Mouse (Mus musculus) forebrain, embryonic 13.5 days (tissue): Measurements from ENCODE around the gene Mettl7a3. TPM values are rescaled to one million over a fixed set of nuclear protein-coding genes. Genes with fewer than 3 reads are reported as not detected.
A peak's percentile ranks its signal among the peaks of the same experiment; 100 is the strongest.
"Not testable (repeated sequence)": the region's sequence is repeated elsewhere in the genome, so short reads cannot be mapped to it uniquely, and the experiment has no call there.

Experiments
- ATAC-seq: fragments of 200-750 bp; cut with Nextera tagmentation; 2 replicates; pipeline ENCODE4 v1.8.0; 2017
- H3K27ac ChIP-seq: fragments of 300-500 bp; sonication (generic); 2 replicates; pipeline ENCODE4 v1.5.1; 2015; ENCODE audit warnings: inconsistent platforms, mild to moderate bottlenecking, moderate library complexity
- H3K27me3 ChIP-seq: fragments of 300-500 bp; sonication (generic); 2 replicates; pipeline ENCODE4 v1.6.1; 2015; ENCODE audit warnings: mild to moderate bottlenecking, inconsistent platforms
- H3K36me3 ChIP-seq: fragments of 300-500 bp; sonication (generic); 2 replicates; pipeline ENCODE4 v1.6.1; 2015; ENCODE audit warnings: mild to moderate bottlenecking, inconsistent platforms; ENCODE audit not compliant: poor library complexity, severe bottlenecking
- H3K4me1 ChIP-seq: fragments of 300-500 bp; sonication (generic); 2 replicates; pipeline ENCODE4 v1.6.1; 2015; ENCODE audit warnings: inconsistent platforms
- H3K4me2 ChIP-seq: fragments of 300-500 bp; sonication (generic); 2 replicates; pipeline ENCODE4 v1.6.1; 2015; ENCODE audit warnings: inconsistent platforms, mild to moderate bottlenecking, moderate library complexity
- H3K4me3 ChIP-seq: fragments of 300-500 bp; sonication (generic); 2 replicates; pipeline ENCODE4 v1.5.1; 2015; ENCODE audit warnings: mild to moderate bottlenecking, inconsistent platforms
- H3K9ac ChIP-seq: fragments of 300-500 bp; sonication (generic); 2 replicates; pipeline ENCODE4 v1.6.1; 2015; ENCODE audit warnings: mild to moderate bottlenecking, inconsistent platforms
- H3K9me3 ChIP-seq: fragments of 300-500 bp; sonication (generic); replicated peaks from 2 replicates; pipeline ENCODE4 v1.6.1; 2016; ENCODE audit warnings: inconsistent platforms
- WGBS: fragments of 180-500 bp; shearing (Covaris S2); methylation state at CpG from one replicate; pipeline ENCODE4 v1.1.7; 2015; 5-methylcytosine and 5-hydroxymethylcytosine counted together
- polyA plus RNA-seq: library from polyadenylated mRNA; unstranded; fragments of >200 nt; fragmentation: Nextera tagmentation; extraction: Ambion mirVana; gene quantifications from 2 replicates; pipeline ENCODE4 v1.2.1, GENCODE M21; 2015

Gene Mettl7a3
- polyA plus RNA-seq, 1 experiment from 2014 or later: not detected

- no peaks in the 10 kb centered on the region for H3K27me3 ChIP-seq
- H3K27ac ChIP-seq: no peak overlapping the region
- H3K9me3 ChIP-seq: no peaks in the 10 kb centered on the region
- H3K4me2 ChIP-seq: no peak overlapping the region
- no peak overlapping the region for H3K9ac ChIP-seq
- no peaks in the 10 kb centered on the region for H3K36me3 ChIP-seq
- no peaks in the 10 kb centered on the region for H3K4me1 ChIP-seq
- 39% methylated on average over 5 of the region's 5 CpGs for WGBS
- H3K4me3 ChIP-seq: no peak overlapping the region
- no peak for ATAC-seq
These were observed 40.3 kb downstream of the Mettl7a3 start for GRCm38 (mm10) chr15:100375066-100375465.

- H3K27me3 ChIP-seq, H3K4me1 ChIP-seq, H3K9ac ChIP-seq, H3K4me3 ChIP-seq, H3K9me3 ChIP-seq, H3K27ac ChIP-seq, H3K36me3 ChIP-seq, H3K4me2 ChIP-seq: not testable (repeated sequence)
- peak; percentile 36; the same call in 1 of the 2 replicates for ATAC-seq
- WGBS: 45% methylated on average over 4 of the region's 9 CpGs
These were observed 43.2 kb downstream of the Mettl7a3 start for GRCm38 (mm10) chr15:100377847-100378505.

GRCm38 (mm10) chr15:100379658-100380057 is 44.9 kb downstream of the Mettl7a3 start:
- WGBS: 85% methylated on average over 8 of the region's 8 CpGs

GRCm38 (mm10) chr15:100380104-100380503 is 45.4 kb downstream of the Mettl7a3 start:
- Histone ChIP-seq H3K27me3 (no peaks in the 10 kb centered on the region), H3K9ac (no peak overlapping the region), H3K4me3 (no peak overlapping the region), H3K9me3 (no peaks in the 10 kb centered on the region), H3K36me3 (no peaks in the 10 kb centered on the region), H3K4me1 (no peaks in the 10 kb centered on the region), H3K4me2 (no peak overlapping the region), H3K27ac (no peak overlapping the region)
- WGBS: 80% methylated on average over 2 of the region's 2 CpGs
- ATAC-seq: no peak

More at GRCm38 (mm10) chr15:100379658-100380057, 44.9 kb downstream of the Mettl7a3 start:
- Histone ChIP-seq H3K27ac (no peak overlapping the region), H3K4me2 (no peak overlapping the region), H3K4me3 (no peak overlapping the region), H3K4me1 (no peaks in the 10 kb centered on the region), H3K9me3 (no peaks in the 10 kb centered on the region), H3K9ac (no peak overlapping the region), H3K36me3 (no peaks in the 10 kb centered on the region), H3K27me3 (no peaks in the 10 kb centered on the region)
- no peak for ATAC-seq

- Histone ChIP-seq H3K4me1 (no peaks in the 10 kb centered on the region), H3K9me3 (no peaks in the 10 kb centered on the region), H3K36me3 (no peaks in the 10 kb centered on the region), H3K27ac (no peak overlapping the region), H3K9ac (no peak overlapping the region), H3K4me3 (no peak overlapping the region), H3K27me3 (no peaks in the 10 kb centered on the region), H3K4me2 (no peak overlapping the region)
- no peak for ATAC-seq
- 92% methylated on average over 9 of the region's 9 CpGs for WGBS
These were observed 51.0 kb downstream of the Mettl7a3 start for GRCm38 (mm10) chr15:100385705-100386104.

- H3K9ac ChIP-seq: no peak overlapping the region
- 93% methylated on average over 17 of the region's 17 CpGs for WGBS
- peaks cover 4% of the 10 kb centered on the region for H3K36me3 ChIP-seq
- H3K27me3 ChIP-seq: no peaks in the 10 kb centered on the region
- no peak overlapping the region for H3K27ac ChIP-seq
- no peak overlapping the region for H3K4me3 ChIP-seq
- ATAC-seq: no peak
- no peaks in the 10 kb centered on the region for H3K9me3 ChIP-seq
- H3K4me2 ChIP-seq: no peak overlapping the region
- H3K4me1 ChIP-seq: no peaks in the 10 kb centered on the region
These were observed 53.0 kb downstream of the Mettl7a3 start for GRCm38 (mm10) chr15:100387544-100388223.

- Histone ChIP-seq H3K4me3 (no peak overlapping the region), H3K4me2 (no peak overlapping the region), H3K9ac (no peak overlapping the region), H3K36me3 (peaks cover 11% of the 10 kb centered on the region), H3K9me3 (no peaks in the 10 kb centered on the region), H3K27ac (no peak overlapping the region), H3K27me3 (no peaks in the 10 kb centered on the region), H3K4me1 (no peaks in the 10 kb centered on the region)
- WGBS: 94% methylated on average over 13 of the region's 16 CpGs
- no peak for ATAC-seq
These were observed 53.6 kb downstream of the Mettl7a3 start for GRCm38 (mm10) chr15:100388224-100388835.

GRCm38 (mm10) chr15:100388886-100389285 is 54.2 kb downstream of the Mettl7a3 start:
- Histone ChIP-seq H3K27me3 (no peaks in the 10 kb centered on the region), H3K36me3 (peaks cover 16% of the 10 kb centered on the region), H3K9me3 (no peaks in the 10 kb centered on the region), H3K9ac (no peak overlapping the region), H3K27ac (no peak overlapping the region), H3K4me2 (no peak overlapping the region), H3K4me3 (no peak overlapping the region), H3K4me1 (no peaks in the 10 kb centered on the region)
- 59% methylated on average over 9 of the region's 9 CpGs for WGBS
- ATAC-seq: no peak

Other genes starting within 250 kb of the Mettl7a3 start
- 25.8 and 27.8 TPM in 2 replicates for gene Atf1, start 107.1 kb upstream of the Mettl7a3 start, polyA plus RNA-seq
- gene Tmprss12, start 54.1 kb upstream of the Mettl7a3 start, polyA plus RNA-seq: not detected in 2 replicates
- gene Mettl7a1, start 30.8 kb upstream of the Mettl7a3 start, polyA plus RNA-seq: 3.2 and 4.6 TPM in 2 replicates
- not detected in 2 replicates for gene Methig1, start 18.2 kb downstream of the Mettl7a3 start, polyA plus RNA-seq
- gene Mettl7a2, start 18.3 kb downstream of the Mettl7a3 start, polyA plus RNA-seq: not detected in 2 replicates
- gene Higd1c, start 29.6 kb downstream of the Mettl7a3 start, polyA plus RNA-seq: not detected in 2 replicates
- 0.06 TPM in 1 of 2 replicates, not detected in the other for gene Gm5475, start 87.2 kb downstream of the Mettl7a3 start, polyA plus RNA-seq
- gene Slc11a2, start 90.1 kb downstream of the Mettl7a3 start, polyA plus RNA-seq: 21.3 and 22.1 TPM in 2 replicates
- gene Letmd1, start 134.1 kb downstream of the Mettl7a3 start, polyA plus RNA-seq: 44.7 and 50.3 TPM in 2 replicates
- gene Csrnp2, start 160.6 kb downstream of the Mettl7a3 start, polyA plus RNA-seq: 34.7 and 39.2 TPM in 2 replicates
- 35.2 and 38.3 TPM in 2 replicates for gene Tfcp2, start 217.1 kb downstream of the Mettl7a3 start, polyA plus RNA-seq